Mouse (Mus musculus): ENCODE measurements at regions not wholly inside any gene's neighbourhood (a gene's known extent, or its start where the extent isn't known, plus 50 kb on each side); places are given as distances from the start of the nearest gene placed in this dataset.

- no peak overlapping the region for H3K9ac ChIP-seq (replicated peaks; ENCODE audit: low read length)
- TF ChIP-seq CTCF (IDR thresholded peaks at IDR 0.05; ENCODE audit: low read depth) = no peak
- no peaks in the 10 kb centered on the region for H3K4me1 ChIP-seq (ENCODE audit: insufficient read depth, low read length)
- no peaks in the 10 kb centered on the region for H3K9me3 ChIP-seq (ENCODE audit: low read length)
- H3K4me3 ChIP-seq (ENCODE audit: low read length) = no peak overlapping the region
- no peak overlapping the region for H3K27ac ChIP-seq
- DNase-seq (ENCODE audit: low spot score) (no peak), ATAC-seq (no peak)
- 87% methylated on average over 5 of the region's 5 CpGs for WGBS
- H3K27me3 ChIP-seq (ENCODE audit: insufficient read depth, low read length) = no peaks in the 10 kb centered on the region
- H3K36me3 ChIP-seq (ENCODE audit: insufficient read depth, low read length) = no peaks in the 10 kb centered on the region
- no peak overlapping the region for H3K4me2 ChIP-seq (ENCODE audit: low read depth, low read length)
These were observed 148.5 kb upstream of the Fat1 start for GRCm38 (mm10) chr8:44786740-44787139.

DNA sequence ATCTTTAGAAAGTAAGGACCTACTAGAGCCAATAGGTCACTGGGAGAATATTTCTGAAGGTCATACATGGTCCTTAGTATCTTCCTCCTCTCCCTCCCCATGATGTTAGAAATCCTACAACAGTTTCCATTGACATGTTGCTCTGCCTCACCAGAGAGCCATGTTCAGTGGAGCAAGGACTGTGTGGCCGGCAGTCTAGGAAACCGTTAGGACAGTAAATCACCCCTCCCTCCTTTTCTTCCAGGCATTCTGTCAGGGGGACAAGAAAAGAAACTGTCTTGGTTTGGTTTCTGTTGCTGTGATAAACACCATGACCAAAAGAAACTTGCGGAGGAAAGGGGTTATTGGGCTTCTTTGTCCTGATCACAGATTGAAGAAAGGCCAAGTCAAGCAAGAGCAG is 147.0 kb upstream of the Fat1 start:
- ATAC-seq (no peak), DNase-seq (ENCODE audit: low spot score) (no peak)
- Histone ChIP-seq H3K27me3 (ENCODE audit: insufficient read depth, low read length) (no peaks in the 10 kb centered on the region), H3K36me3 (ENCODE audit: insufficient read depth, low read length) (no peaks in the 10 kb centered on the region), H3K4me2 (ENCODE audit: low read depth, low read length) (no peak overlapping the region), H3K9ac (replicated peaks; ENCODE audit: low read length) (no peak overlapping the region), H3K4me3 (ENCODE audit: low read length) (no peak overlapping the region), H3K4me1 (ENCODE audit: insufficient read depth, low read length) (no peaks in the 10 kb centered on the region), H3K9me3 (ENCODE audit: low read length) (no peaks in the 10 kb centered on the region), H3K27ac (no peak overlapping the region)
- 55% methylated on average over 3 of the region's 3 CpGs for WGBS
- no peak for TF ChIP-seq CTCF (IDR thresholded peaks at IDR 0.05; ENCODE audit: low read depth)

- Histone ChIP-seq H3K4me1 (ENCODE audit: insufficient read depth, low read length) (no peaks in the 10 kb centered on the region), H3K9me3 (ENCODE audit: low read length) (no peaks in the 10 kb centered on the region), H3K4me2 (ENCODE audit: low read depth, low read length) (no peak overlapping the region), H3K36me3 (ENCODE audit: insufficient read depth, low read length) (no peaks in the 10 kb centered on the region), H3K27me3 (ENCODE audit: insufficient read depth, low read length) (no peaks in the 10 kb centered on the region), H3K9ac (replicated peaks; ENCODE audit: low read length) (no peak overlapping the region), H3K27ac (no peak overlapping the region), H3K4me3 (ENCODE audit: low read length) (no peak overlapping the region)
- no peak for TF ChIP-seq CTCF (IDR thresholded peaks at IDR 0.05; ENCODE audit: low read depth)
- DNase-seq (ENCODE audit: low spot score) = no peak
- no peak for ATAC-seq
- 75% methylated on average over 3 of the region's 3 CpGs for WGBS
These were observed 135.7 kb upstream of the Fat1 start for GRCm38 (mm10) chr8:44799513-44799912.

DNA sequence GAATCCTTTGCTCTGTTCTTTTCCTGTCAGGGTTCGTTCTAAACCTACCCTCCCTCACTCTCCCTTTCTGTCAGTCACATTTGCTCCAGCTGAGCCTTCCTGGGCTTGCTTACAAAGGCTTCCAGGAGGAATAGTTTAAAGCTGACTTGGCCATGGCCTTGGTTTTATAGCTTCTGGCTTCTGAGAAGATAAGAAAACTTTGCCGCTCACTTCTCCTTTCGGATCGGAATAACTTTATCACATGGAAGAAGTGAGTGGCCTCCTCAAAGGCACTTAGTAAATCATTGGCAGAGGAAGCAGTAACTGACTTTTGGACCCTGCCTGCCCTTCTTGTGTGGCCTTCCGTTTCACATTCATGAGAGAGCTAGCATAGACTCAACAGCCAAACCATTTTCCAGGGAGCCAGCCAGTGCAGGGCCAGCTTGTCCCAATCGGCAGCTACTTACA is 134.4 kb upstream of the Fat1 start:
- Histone ChIP-seq H3K27me3 (ENCODE audit: insufficient read depth, low read length) (no peaks in the 10 kb centered on the region), H3K9ac (replicated peaks; ENCODE audit: low read length) (no peak overlapping the region), H3K36me3 (ENCODE audit: insufficient read depth, low read length) (no peaks in the 10 kb centered on the region), H3K9me3 (ENCODE audit: low read length) (no peaks in the 10 kb centered on the region), H3K4me3 (ENCODE audit: low read length) (no peak overlapping the region), H3K27ac (no peak overlapping the region), H3K4me2 (ENCODE audit: low read depth, low read length) (no peak overlapping the region), H3K4me1 (ENCODE audit: insufficient read depth, low read length) (no peaks in the 10 kb centered on the region)
- TF ChIP-seq CTCF (IDR thresholded peaks at IDR 0.05; ENCODE audit: low read depth) = no peak
- 54% methylated on average over 6 of the region's 6 CpGs for WGBS
- DNase-seq (ENCODE audit: low spot score) (no peak), ATAC-seq (no peak)

DNA sequence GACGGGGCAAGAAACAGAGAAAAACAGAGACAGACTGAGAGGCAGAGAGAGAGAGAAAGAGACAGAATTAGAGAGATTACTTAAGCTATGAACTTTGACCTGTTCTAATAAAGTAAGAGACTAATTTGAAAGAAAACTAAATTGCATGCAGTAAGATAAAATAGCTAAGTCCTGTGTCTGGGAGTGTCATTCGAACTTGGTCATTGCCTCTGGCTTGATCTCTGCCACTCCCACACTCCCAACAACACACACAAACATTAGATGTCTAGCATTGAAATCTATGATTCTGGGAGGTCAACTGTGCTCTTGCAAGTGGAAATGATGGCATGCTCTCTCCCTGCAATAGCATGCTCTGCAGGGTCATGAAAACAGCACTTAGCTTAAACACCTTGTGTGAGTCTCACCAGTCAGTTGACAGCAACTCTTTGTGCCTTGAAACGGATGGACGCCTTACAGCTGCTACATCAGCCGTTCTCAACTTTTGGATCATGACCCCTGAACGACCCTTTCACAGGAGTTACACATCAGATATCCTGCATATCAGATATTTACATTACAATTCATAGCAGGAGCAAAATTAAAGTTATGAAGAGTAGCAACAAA is 133.5 kb upstream of the Fat1 start:
- ATAC-seq (no peak), DNase-seq (ENCODE audit: low spot score) (no peak)
- Histone ChIP-seq H3K4me2 (ENCODE audit: low read depth, low read length) (no peak overlapping the region), H3K4me3 (ENCODE audit: low read length) (no peak overlapping the region), H3K9ac (replicated peaks; ENCODE audit: low read length) (no peak overlapping the region), H3K36me3 (ENCODE audit: insufficient read depth, low read length) (no peaks in the 10 kb centered on the region), H3K27ac (no peak overlapping the region), H3K27me3 (ENCODE audit: insufficient read depth, low read length) (no peaks in the 10 kb centered on the region), H3K4me1 (ENCODE audit: insufficient read depth, low read length) (no peaks in the 10 kb centered on the region), H3K9me3 (ENCODE audit: low read length) (no peaks in the 10 kb centered on the region)
- WGBS = 49% methylated on average over 6 of the region's 6 CpGs
- TF ChIP-seq CTCF (IDR thresholded peaks at IDR 0.05; ENCODE audit: low read depth) = no peak

- no peaks in the 10 kb centered on the region for H3K27me3 ChIP-seq (ENCODE audit: insufficient read depth, low read length)
- TF ChIP-seq CTCF (IDR thresholded peaks at IDR 0.05; ENCODE audit: low read depth) = no peak
- WGBS = 50% methylated on average over 5 of the region's 5 CpGs
These were observed 132.9 kb upstream of the Fat1 start for GRCm38 (mm10) chr8:44802331-44802730.

GRCm38 (mm10) chr8:44804414-44805178 is 130.7 kb upstream of the Fat1 start:
- Histone ChIP-seq H3K4me2 (ENCODE audit: low read depth, low read length) (no peak overlapping the region), H3K9ac (replicated peaks; ENCODE audit: low read length) (no peak overlapping the region), H3K4me3 (ENCODE audit: low read length) (no peak overlapping the region), H3K9me3 (ENCODE audit: low read length) (no peaks in the 10 kb centered on the region), H3K27me3 (ENCODE audit: insufficient read depth, low read length) (no peaks in the 10 kb centered on the region), H3K27ac (no peak overlapping the region), H3K36me3 (ENCODE audit: insufficient read depth, low read length) (no peaks in the 10 kb centered on the region), H3K4me1 (ENCODE audit: insufficient read depth, low read length) (no peaks in the 10 kb centered on the region)
- TF ChIP-seq CTCF (IDR thresholded peaks at IDR 0.05; ENCODE audit: low read depth) = no peak
- ATAC-seq = no peak
- 20% methylated on average over 14 of the region's 14 CpGs for WGBS
- no peak for DNase-seq (ENCODE audit: low spot score)

More at GRCm38 (mm10) chr8:44802331-44802730, 132.9 kb upstream of the Fat1 start:
- DNase-seq (ENCODE audit: low spot score) = no peak
- no peak for ATAC-seq
- Histone ChIP-seq H3K9me3 (ENCODE audit: low read length) (no peaks in the 10 kb centered on the region), H3K4me1 (ENCODE audit: insufficient read depth, low read length) (no peaks in the 10 kb centered on the region), H3K4me3 (ENCODE audit: low read length) (no peak overlapping the region), H3K4me2 (ENCODE audit: low read depth, low read length) (no peak overlapping the region), H3K36me3 (ENCODE audit: insufficient read depth, low read length) (no peaks in the 10 kb centered on the region), H3K9ac (replicated peaks; ENCODE audit: low read length) (no peak overlapping the region), H3K27ac (no peak overlapping the region)
